Mouse (Mus musculus): ENCODE data around the gene Lmntd1.

Lmntd1 gene

DNA sequence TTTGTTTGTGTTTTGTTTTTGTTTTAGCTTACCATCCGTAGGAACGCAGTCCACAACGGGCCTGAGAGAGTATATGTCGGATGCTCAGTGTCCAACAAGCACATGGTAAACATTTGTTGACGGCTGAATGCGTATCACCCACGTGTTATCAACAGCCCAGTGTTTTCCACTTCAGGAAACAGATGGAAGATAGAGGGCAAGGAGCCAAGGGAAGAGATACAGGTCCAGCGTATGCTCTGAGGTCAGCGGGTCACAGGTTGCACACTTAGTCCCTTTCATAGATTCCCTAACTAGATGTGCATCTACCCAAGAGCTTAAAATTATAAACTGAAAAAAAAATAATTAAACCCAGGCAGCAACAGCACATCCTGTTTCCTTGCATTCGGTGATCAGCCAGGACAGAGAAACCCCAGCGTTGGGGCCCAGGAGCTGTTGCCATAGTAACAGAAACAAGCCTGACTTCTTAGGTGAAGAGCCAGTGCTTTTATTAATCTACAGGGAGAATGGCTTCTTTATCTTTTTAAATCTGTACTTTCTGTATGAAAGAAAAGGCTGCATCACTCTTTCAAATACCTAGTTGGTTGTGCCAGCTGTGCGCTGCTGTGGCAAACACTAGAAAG, 128.0 kb downstream of the Lmntd1 start:
- ATAC-seq (ENCODE audit: low TSS enrichment) = no peak

GRCm38 (mm10) chr6:145483318-145483674, 130.8 kb downstream of the Lmntd1 start:
- no peak for ATAC-seq (ENCODE audit: low TSS enrichment)

DNA sequence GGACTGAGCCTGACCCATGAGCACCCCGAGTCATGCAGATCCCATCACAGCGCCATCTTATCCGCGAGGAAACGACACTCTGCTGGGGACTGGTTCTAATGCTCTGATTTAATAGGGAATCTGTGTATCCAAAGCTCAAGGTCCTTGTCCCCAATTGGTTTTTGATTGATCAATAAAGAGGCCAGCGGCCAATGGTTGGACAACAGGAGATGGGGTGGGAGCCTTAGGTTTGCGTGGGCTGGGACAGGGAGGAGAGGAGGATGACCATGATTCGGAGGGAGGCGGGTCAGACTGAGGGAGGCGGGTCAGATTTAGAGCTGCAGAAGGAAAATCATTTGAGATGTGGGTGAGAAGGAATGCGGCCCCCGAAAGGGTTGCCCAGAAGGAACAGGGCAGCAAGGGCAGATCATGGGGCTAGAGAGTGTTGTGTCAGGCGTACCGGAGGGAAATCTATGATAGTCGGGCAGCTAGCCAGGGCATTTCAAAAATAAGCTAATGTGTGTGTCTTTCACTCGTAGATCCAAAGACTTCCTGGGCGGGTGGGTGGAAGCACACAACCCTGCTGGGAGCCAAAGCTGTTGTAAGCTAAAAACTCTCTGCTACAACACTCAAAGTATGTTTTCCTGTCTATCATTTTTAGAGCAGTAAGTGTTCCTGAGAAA, 131.3 kb downstream of the Lmntd1 start:
- ATAC-seq (ENCODE audit: low TSS enrichment) = no peak

- ATAC-seq (ENCODE audit: low TSS enrichment) = no peak
Observed at GRCm38 (mm10) chr6:145481938-145482337, 132.2 kb downstream of the Lmntd1 start.

GRCm38 (mm10) chr6:145478821-145479271, 135.3 kb downstream of the Lmntd1 start:
- no peak for ATAC-seq (ENCODE audit: low TSS enrichment)

- ATAC-seq (ENCODE audit: low TSS enrichment) = no peak
Observed at GRCm38 (mm10) chr6:145477367-145477905, 136.7 kb downstream of the Lmntd1 start.

- ATAC-seq (ENCODE audit: low TSS enrichment) = no peak
Observed at GRCm38 (mm10) chr6:145471638-145472247, 142.4 kb downstream of the Lmntd1 start.

- ATAC-seq (ENCODE audit: low TSS enrichment) = no peak
Observed at GRCm38 (mm10) chr6:145469260-145469943, 144.7 kb downstream of the Lmntd1 start.

DNA sequence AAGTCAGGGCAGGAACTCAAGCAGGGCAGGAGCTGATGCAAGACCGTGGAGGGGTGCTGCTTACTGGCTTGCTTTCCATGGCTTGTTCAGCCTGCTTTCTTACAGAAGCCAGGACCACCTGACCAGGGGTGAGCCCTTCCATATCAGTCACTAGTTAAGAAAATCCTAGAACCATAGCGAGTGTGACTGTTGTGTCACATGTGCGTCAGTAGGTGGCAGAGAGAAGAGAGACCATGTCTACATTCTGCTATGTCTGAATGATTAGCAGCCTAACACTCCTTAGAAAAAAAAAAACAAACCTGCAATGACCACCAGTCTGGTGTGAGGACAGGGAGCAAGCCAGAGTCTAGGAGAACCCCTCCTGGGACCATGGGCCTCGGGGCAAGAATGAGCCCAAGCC, 150.1 kb downstream of the Lmntd1 start:
- no peak; the same call in 1 of the 2 replicates for ATAC-seq (ENCODE audit: low TSS enrichment)

GRCm38 (mm10) chr6:145462677-145463245, 151.4 kb downstream of the Lmntd1 start:
- no peak for ATAC-seq (ENCODE audit: low TSS enrichment)

GRCm38 (mm10) chr6:145457066-145457465, 157.1 kb downstream of the Lmntd1 start:
- no peak for ATAC-seq (ENCODE audit: low TSS enrichment)

GRCm38 (mm10) chr6:145450628-145451403, 163.3 kb downstream of the Lmntd1 start:
- peak; percentile 96 for ATAC-seq (ENCODE audit: low TSS enrichment)

DNA sequence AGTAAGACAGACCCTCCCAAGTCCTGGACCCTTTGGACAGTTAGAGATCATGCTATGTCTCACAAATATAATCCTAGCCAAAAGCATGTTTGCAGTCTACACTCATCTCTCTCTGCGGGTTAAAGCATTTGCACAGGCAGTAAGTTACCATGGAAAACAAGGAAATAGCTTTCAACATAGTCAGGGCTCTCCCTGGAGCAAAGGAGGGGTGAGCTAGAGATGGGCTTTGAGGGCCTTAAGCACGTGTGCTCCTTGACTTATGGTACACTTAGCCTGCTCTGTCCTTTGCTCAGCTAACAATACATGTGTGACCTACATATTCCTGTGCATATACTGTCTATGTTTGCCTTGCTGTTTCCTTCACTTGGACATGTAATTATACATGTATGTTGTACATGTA, 165.8 kb downstream of the Lmntd1 start:
- ATAC-seq (ENCODE audit: low TSS enrichment) = no peak

DNA sequence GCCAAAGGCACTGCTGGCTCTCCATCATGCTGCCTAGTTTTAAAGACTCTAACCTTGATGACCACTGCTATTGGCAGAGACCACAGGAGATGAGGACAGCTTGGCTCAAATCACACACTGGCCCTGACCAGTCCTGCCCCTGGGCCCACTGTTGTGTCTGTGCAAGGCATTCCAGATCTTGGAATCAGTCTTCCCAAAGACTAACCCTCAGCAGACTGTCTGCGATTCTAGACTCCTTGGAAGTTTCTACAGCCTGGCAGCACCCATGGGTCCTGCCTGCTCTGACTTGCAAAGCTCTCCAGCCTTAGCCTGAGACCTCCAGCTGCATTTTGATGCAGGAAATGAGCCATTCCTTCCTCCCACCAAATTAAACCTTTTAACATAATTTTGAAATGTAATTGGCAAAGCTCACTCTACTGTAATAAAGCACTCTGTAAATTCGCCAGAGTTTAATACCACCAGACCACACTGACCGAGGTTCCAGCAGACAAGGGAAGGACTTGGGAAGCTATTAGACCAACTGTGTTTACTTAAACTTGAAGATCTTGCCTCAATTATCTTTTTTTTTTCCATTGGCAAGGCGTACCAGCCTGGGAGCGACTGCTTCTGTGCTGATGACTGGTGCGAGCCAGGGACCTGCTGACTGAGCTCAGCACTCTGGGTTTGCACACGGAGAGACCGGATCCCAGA, 168.2 kb downstream of the Lmntd1 start:
- no peak for ATAC-seq (ENCODE audit: low TSS enrichment)

GRCm38 (mm10) chr6:145445380-145445779, 168.7 kb downstream of the Lmntd1 start:
- ATAC-seq (ENCODE audit: low TSS enrichment) = no peak

GRCm38 (mm10) chr6:145442786-145443185, 171.3 kb downstream of the Lmntd1 start:
- ATAC-seq (ENCODE audit: low TSS enrichment) = no peak

- ATAC-seq (ENCODE audit: low TSS enrichment) = peak; percentile 84
Observed at GRCm38 (mm10) chr6:145441416-145442110, 172.6 kb downstream of the Lmntd1 start.

DNA sequence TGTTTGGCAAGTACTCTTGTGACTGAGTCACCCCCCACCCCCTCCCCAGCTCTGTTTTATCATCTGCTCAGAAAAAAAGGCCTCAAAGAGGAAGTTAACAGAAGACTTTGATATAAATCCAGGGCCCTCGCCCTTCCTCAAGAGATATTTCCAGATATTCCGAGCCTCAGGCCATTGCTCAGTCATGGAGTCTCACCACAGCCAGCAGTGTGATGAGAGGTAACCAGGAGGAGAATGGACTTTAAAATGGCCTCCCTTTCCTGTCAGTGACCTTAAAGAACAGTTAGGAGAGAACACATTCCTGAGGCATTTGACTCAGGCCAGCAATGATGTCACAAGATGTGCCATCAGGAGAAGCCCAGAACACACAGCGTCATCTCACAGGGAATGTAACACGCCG, 175.3 kb downstream of the Lmntd1 start:
- no peak for ATAC-seq (ENCODE audit: low TSS enrichment)

- no peak for ATAC-seq (ENCODE audit: low TSS enrichment)
Observed at GRCm38 (mm10) chr6:145435764-145436163, 178.4 kb downstream of the Lmntd1 start.

DNA sequence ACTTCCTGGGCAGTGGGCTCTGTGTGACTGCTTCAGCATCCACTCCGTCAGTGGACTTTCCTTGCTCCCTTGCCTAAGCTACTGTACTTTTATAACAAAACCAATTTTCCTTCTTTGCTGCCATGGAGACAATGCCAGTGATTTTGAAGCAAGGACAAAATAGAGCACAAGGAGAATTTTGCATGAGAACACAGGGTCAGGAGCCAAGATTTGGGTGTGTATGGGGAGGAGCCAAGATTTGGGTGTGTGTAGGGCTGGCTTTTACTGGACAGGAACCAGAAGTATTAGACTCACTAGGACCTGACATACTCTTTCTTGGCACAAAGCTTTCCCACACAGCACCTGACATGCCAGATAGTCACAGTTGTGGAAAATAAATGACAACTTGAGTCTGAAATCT, 179.0 kb downstream of the Lmntd1 start:
- ATAC-seq (ENCODE audit: low TSS enrichment) = no peak

Data from frontal cortex, adult (tissue).